Mouse (Mus musculus): ENCODE measurements around the gene Tenm3. TPM values are rescaled to one million over a fixed set of nuclear protein-coding genes. Genes with fewer than 3 reads are reported as not detected.
"Not testable (repeated sequence)": the region's sequence is repeated elsewhere in the genome, so short reads cannot be mapped to it uniquely, and the experiment has no call there.

Gene Tenm3
- total RNA-seq, 4 experiments from 2014 or later, result 10.5 to 12.2 (median 11.8) TPM

- no peak for DNase-seq (ENCODE audit: low spot score in 2 of 2)
These were observed 629.4 kb downstream of the Tenm3 start for GRCm38 (mm10) chr8:48214386-48214785.

DNA sequence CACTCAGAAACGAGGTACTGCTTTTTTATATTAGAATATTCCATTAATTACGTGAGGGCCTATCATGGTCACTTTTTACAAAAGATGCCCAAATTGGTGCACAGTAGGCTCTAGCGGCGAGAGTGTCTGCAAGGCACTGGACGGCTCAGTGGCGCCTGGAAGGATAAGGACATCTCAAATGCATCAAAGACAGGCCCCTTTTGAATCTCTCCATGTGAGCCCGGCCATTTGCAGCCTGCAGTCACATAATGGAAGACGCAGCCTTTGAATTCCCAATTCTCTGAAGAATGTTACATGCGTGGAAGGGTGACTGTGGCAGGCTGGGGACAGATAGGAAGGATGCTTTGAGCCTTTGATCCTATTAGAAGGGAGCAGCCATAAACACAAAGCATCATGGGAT is 631.8 kb downstream of the Tenm3 start:
- no peak for DNase-seq (ENCODE audit: low spot score in 2 of 2)

DNA sequence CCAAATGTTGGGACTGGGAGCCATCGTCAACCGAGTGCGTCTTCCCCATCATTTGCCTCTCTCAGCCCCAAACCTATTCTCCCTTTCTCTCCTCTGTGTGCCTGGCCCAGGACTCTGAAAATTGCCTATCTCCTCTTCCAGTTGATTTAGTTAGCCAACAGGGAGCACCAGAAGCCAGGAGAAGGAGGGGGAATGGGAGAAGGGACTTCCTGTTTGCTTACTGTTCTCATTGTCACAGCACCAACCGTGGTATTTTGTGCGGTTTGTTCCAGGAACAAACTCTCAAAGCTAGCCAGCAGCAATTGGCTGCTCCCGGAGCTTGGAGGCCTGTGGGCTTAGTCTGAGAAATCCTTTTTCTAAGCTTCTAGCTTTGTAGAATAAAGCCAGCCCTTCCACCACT is 636.2 kb downstream of the Tenm3 start:
- DNase-seq (ENCODE audit: low spot score in 2 of 2), result peak in 1 of 2 experiments; percentile 20

- DNase-seq (ENCODE audit: low spot score in 2 of 2), result no peak
These were observed 636.8 kb downstream of the Tenm3 start for GRCm38 (mm10) chr8:48206922-48207321.

DNA sequence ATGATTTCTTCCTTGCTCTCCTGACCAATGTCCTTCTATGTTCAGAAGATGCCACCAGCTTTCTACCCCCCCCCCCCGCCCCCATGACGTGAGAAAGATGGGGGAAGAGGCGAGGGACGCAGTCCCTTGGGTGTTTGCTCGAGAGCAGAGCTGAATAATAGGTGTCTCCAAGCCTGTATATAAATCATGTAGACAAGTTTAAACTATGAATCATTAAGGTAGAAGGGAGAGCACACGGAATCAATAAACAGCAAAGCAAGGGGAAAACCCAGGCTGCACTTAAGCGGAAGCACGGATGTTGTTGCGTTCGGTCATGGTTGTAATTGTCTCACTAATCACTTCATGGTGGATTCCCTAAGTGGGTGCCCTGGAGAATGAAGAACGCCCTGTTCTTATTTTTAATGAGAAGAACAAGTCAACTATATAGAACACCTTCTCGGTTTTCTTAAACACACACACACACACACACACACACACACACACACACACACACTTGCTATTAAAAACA is 638.9 kb downstream of the Tenm3 start:
- no peak for DNase-seq (ENCODE audit: low spot score in 2 of 2)

- DNase-seq (ENCODE audit: low spot score in 2 of 2), result no peak
These were observed 639.5 kb downstream of the Tenm3 start for GRCm38 (mm10) chr8:48204114-48204837.

DNA sequence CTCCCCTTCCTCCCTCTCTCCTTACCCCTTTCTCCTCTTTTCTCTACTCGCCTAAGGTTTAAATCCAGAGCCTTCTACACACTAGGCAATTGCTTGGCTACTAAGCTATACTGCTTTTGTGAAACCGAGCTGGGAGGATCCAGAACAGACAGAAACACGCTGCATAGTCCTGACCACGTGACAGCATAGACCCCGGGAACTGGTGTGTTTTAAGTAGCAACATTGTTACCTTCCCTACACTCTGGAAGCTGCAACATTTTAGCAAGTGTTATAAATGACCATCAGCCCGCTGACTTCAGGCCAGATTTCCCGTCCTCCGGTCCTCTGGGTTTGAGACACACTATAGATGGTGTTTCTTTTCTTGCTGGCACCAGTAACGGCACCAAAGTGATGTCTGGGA is 640.1 kb downstream of the Tenm3 start:
- no peak for DNase-seq (ENCODE audit: low spot score in 2 of 2)

- no peak for DNase-seq (ENCODE audit: low spot score in 2 of 2)
These were observed 640.6 kb downstream of the Tenm3 start for GRCm38 (mm10) chr8:48203161-48203560.

DNA sequence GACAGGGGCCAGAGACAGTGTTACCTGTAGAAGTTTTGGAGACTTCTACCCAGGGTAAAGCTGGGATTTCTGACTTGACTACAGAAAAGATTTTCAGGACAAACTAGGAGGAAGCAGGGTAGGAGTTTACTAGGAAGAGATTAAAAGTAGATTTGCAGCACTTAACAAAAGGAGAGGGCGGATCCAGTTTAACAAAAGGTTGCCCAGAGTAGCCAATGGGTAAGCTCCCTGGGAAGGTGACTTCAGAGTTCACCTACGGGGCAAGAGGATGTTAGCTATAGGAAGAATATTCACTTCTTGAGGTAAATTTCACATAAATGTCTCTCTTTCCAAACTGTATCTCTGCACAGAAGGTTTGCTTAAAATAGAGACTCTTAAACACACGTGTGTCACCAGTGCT is 641.1 kb downstream of the Tenm3 start:
- no peak for DNase-seq (ENCODE audit: low spot score in 2 of 2)

DNA sequence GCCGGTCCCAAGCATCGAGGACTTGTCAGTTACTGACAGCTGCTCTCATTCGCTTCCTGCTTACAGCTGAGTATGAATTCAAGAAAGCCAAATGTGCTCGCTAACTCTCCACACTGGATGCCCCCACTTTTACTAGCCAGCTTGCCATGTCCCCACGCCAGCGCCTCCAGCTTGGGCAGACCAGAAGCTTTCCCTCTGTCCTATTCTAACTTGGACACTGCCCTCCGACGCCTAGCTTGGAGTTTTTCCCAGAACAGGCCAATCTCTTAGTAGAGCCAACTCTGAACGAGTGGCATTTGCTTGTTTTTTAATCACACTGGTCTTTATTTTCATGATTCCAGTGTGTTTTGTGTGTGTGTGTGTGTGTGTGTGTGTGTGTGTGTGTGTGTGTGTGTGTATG is 644.6 kb downstream of the Tenm3 start:
- no peak for DNase-seq (ENCODE audit: low spot score in 2 of 2)

DNA sequence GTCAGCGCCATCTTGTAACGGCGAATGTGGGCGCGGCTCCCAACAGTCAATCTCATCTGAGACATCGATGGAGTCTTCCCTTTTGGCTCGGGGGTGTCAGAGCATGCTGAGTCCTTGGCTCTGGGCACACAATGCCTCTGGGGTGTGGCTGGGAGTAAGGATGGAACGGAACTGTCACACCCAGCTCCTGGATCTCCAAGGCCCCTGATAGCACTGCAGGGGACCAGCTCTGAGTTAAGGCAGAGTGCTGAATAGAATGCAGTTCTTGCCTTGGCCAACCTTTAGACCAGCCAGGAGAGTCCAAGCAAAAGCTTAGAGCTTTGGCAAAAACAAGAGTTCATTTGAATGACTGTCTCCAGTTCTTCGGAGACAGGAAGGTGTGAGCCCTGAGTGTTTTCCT is 647.8 kb downstream of the Tenm3 start:
- DNase-seq (ENCODE audit: low spot score in 2 of 2), result no peak

- DNase-seq (ENCODE audit: low spot score in 2 of 2), result no peak
These were observed 655.2 kb downstream of the Tenm3 start for GRCm38 (mm10) chr8:48188586-48188985.

- no peak for DNase-seq (ENCODE audit: low spot score in 2 of 2)
These were observed 660.0 kb downstream of the Tenm3 start for GRCm38 (mm10) chr8:48183758-48184157.

GRCm38 (mm10) chr8:48181000-48181399 is 662.8 kb downstream of the Tenm3 start:
- DNase-seq (ENCODE audit: low spot score in 2 of 2), result no peak

DNA sequence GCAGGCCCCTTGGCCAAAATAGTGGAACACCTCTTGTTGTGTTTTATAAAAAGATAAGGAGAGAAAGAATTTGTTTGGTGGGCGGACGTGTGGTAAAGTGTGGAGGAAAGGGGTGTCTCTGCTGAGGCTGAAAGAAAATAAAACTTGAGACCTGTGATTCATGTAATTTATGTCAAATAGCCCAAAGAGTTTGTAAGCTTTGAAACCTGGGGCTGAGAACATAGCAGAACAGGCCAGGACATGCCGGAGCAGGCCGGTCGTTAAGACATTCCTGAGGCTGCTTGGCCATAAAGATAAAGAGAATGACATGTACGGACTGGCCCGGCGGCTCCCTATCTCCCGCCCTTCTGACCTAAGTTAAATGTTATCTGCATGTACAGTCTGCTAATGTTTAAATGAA is 663.6 kb downstream of the Tenm3 start:
- DNase-seq (ENCODE audit: low spot score in 2 of 2), result not testable (repeated sequence)

DNA sequence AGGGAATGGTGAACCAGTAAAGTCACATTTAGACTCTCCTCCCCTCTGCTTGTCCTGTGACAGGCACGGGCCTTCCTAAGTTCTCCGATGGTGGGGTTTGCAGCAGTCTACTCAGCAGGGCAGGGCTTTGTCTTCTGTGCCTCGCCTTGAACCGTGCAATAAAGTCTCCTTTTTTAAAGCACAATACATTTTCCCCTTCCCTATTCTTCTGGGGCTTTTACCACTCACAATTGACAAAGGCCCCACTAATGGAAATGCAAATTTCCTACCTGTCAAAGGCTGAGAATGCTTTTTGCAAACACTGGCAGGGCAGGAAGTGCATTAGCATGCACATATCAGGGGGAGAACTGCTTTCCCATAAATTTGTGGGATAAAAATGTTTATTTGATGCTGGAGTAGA is 664.8 kb downstream of the Tenm3 start:
- no peak for DNase-seq (ENCODE audit: low spot score in 2 of 2)

- DNase-seq (ENCODE audit: low spot score in 2 of 2), result no peak
These were observed 665.9 kb downstream of the Tenm3 start for GRCm38 (mm10) chr8:48177876-48178275.

Data from gastrocnemius, adult 8-10 months (tissue).